Mouse (Mus musculus): ENCODE measurements around the gene Dnajc3.

- no peak for TF ChIP-seq POLR2A (IDR thresholded peaks at IDR 0.05; ENCODE audit: borderline replicate concordance, control insufficient read depth, low read depth, low read length)
- 0 out of 2 replicates have a peak, but pooled peaks have one; percentile 11 for TF ChIP-seq CTCF (IDR thresholded peaks at IDR 0.05; ENCODE audit: control insufficient read depth, insufficient read depth, low read length)
These were observed 37.8 kb upstream of the Dnajc3 start for GRCm38 (mm10) chr14:118899940-118900339.

Data from bone marrow, adult 2 months (tissue).